Mouse (Mus musculus) neural tube, embryonic 12.5 days (tissue): ENCODE measurements around the gene Fcmr. TPM values are rescaled to one million over a fixed set of nuclear protein-coding genes. Genes with fewer than 3 reads are reported as not detected.

ENCODE experiments used
- ATAC-seq: fragments of 200-750 bp; cut with Nextera tagmentation; 2 replicates; pipeline ENCODE4 v1.8.0; 2017; ENCODE audit warnings: low read depth, mild to moderate bottlenecking, moderate TSS enrichment, moderate library complexity; ENCODE audit not compliant: low FRiP score
- H3K27ac ChIP-seq: fragments of 300-500 bp; sonication (generic); 2 replicates; pipeline ENCODE4 v1.5.1; 2016
- H3K27me3 ChIP-seq: fragments of 300-500 bp; sonication (generic); replicated peaks from 2 replicates; pipeline ENCODE4 v1.6.1; 2016; ENCODE audit warnings: mild to moderate bottlenecking
- H3K36me3 ChIP-seq: fragments of 300-500 bp; sonication (generic); 2 replicates; pipeline ENCODE4 v1.6.1; 2016; ENCODE audit warnings: mild to moderate bottlenecking
- H3K4me1 ChIP-seq: fragments of 300-500 bp; sonication (generic); 2 replicates; pipeline ENCODE4 v1.6.1; 2016
- H3K4me2 ChIP-seq: fragments of 300-500 bp; sonication (generic); replicated peaks from 2 replicates; pipeline ENCODE4 v1.6.1; 2016; ENCODE audit warnings: mild to moderate bottlenecking
- H3K4me3 ChIP-seq: fragments of 300-500 bp; sonication (generic); 2 replicates; pipeline ENCODE4 v1.5.1; 2016
- H3K9ac ChIP-seq: fragments of 300-500 bp; sonication (generic); 2 replicates; pipeline ENCODE4 v1.6.1; 2016; ENCODE audit warnings: mild to moderate bottlenecking
- H3K9me3 ChIP-seq: fragments of 300-500 bp; sonication (generic); 2 replicates; pipeline ENCODE4 v1.6.1; 2016; ENCODE audit warnings: mild to moderate bottlenecking
- WGBS: fragments of 180-500 bp; shearing (Covaris S2); methylation state at CpG from one replicate; pipeline ENCODE4 v1.1.7; 2016; 5-methylcytosine and 5-hydroxymethylcytosine counted together
- polyA plus RNA-seq: library from polyadenylated mRNA; unstranded; fragments of >200 nt; fragmentation: Nextera tagmentation; extraction: Ambion mirVana; gene quantifications from 2 replicates; pipeline ENCODE4 v1.2.1, GENCODE M21; 2016

Gene Fcmr
- polyA plus RNA-seq: not detected in 2 replicates

GRCm38 (mm10) chr1:130865541-130866221, at the start of gene Fcmr:
Fcmr (plus strand) TSS chr1:130865669.
- no peak within 1 kb of the TSS for H3K4me3 ChIP-seq
- no peaks in the 10 kb centered on the region for H3K9me3 ChIP-seq
- no peak within 1 kb of the TSS for H3K4me2 ChIP-seq
- H3K9ac ChIP-seq: no peak within 1 kb of the TSS
- no peaks in the 10 kb centered on the region for H3K36me3 ChIP-seq
- no peak within 1 kb of the TSS for H3K27ac ChIP-seq
- no peaks in the 10 kb centered on the region for H3K4me1 ChIP-seq
- WGBS: 82% methylated on average over 7 of the region's 7 CpGs
- no peaks in the 10 kb centered on the region for H3K27me3 ChIP-seq
- no peak for ATAC-seq

GRCm38 (mm10) chr1:130819737-130820136, 45.7 kb upstream of the Fcmr start:
- ATAC-seq: no peak
- WGBS: 78% methylated on average over 1 of the region's 1 CpGs
- no peak overlapping the region for H3K4me3 ChIP-seq
- no peaks in the 10 kb centered on the region for H3K9me3 ChIP-seq
- no peak overlapping the region for H3K27ac ChIP-seq
- H3K27me3 ChIP-seq: no peaks in the 10 kb centered on the region
- no peak overlapping the region for H3K4me2 ChIP-seq
- H3K9ac ChIP-seq: no peak overlapping the region
- no peaks in the 10 kb centered on the region for H3K4me1 ChIP-seq
- H3K36me3 ChIP-seq: no peaks in the 10 kb centered on the region

- Histone ChIP-seq H3K4me3 (no peak overlapping the region), H3K9me3 (no peaks in the 10 kb centered on the region), H3K9ac (no peak overlapping the region), H3K27ac (no peak overlapping the region), H3K27me3 (no peaks in the 10 kb centered on the region), H3K36me3 (no peaks in the 10 kb centered on the region), H3K4me2 (no peak overlapping the region), H3K4me1 (no peaks in the 10 kb centered on the region)
- ATAC-seq: no peak
- 92% methylated on average over 7 of the region's 7 CpGs for WGBS
Observed at GRCm38 (mm10) chr1:130820316-130821148, 44.9 kb upstream of the Fcmr start.

GRCm38 (mm10) chr1:130821149-130821471, 44.4 kb upstream of the Fcmr start:
- no peak overlapping the region for H3K9ac ChIP-seq

GRCm38 (mm10) chr1:130821911-130822625, 43.4 kb upstream of the Fcmr start:
- Histone ChIP-seq H3K27ac (no peak overlapping the region), H3K4me1 (no peaks in the 10 kb centered on the region), H3K27me3 (no peaks in the 10 kb centered on the region), H3K9ac (no peak overlapping the region), H3K9me3 (no peaks in the 10 kb centered on the region), H3K4me2 (no peak overlapping the region), H3K36me3 (no peaks in the 10 kb centered on the region), H3K4me3 (no peak overlapping the region)
- ATAC-seq: no peak
- 82% methylated on average over 9 of the region's 9 CpGs for WGBS

More at GRCm38 (mm10) chr1:130821149-130821471, 44.4 kb upstream of the Fcmr start:
- no peak overlapping the region for H3K4me3 ChIP-seq
- WGBS: 96% methylated on average over 2 of the region's 2 CpGs
- H3K27ac ChIP-seq: no peak overlapping the region
- no peaks in the 10 kb centered on the region for H3K9me3 ChIP-seq
- no peak for ATAC-seq
- no peaks in the 10 kb centered on the region for H3K27me3 ChIP-seq
- no peak overlapping the region for H3K4me2 ChIP-seq
- no peaks in the 10 kb centered on the region for H3K36me3 ChIP-seq
- H3K4me1 ChIP-seq: no peaks in the 10 kb centered on the region

GRCm38 (mm10) chr1:130826448-130826847, 39.0 kb upstream of the Fcmr start, which contains the start of gene Pigr:
Pigr (plus strand) TSS chr1:130826684.
- Histone ChIP-seq H3K4me3 (no peak within 1 kb of the TSS), H3K4me2 (no peak within 1 kb of the TSS), H3K27me3 (no peaks in the 10 kb centered on the region), H3K9me3 (no peaks in the 10 kb centered on the region), H3K4me1 (no peaks in the 10 kb centered on the region), H3K36me3 (no peaks in the 10 kb centered on the region), H3K9ac (no peak within 1 kb of the TSS), H3K27ac (no peak within 1 kb of the TSS)
- WGBS: 91% methylated on average over 5 of the region's 5 CpGs
- no peak for ATAC-seq

GRCm38 (mm10) chr1:130828656-130829055, 36.8 kb upstream of the Fcmr start:
- Histone ChIP-seq H3K27ac (no peak overlapping the region), H3K27me3 (no peaks in the 10 kb centered on the region), H3K4me2 (no peak overlapping the region), H3K9ac (no peak overlapping the region), H3K4me3 (no peak overlapping the region), H3K4me1 (no peaks in the 10 kb centered on the region), H3K36me3 (no peaks in the 10 kb centered on the region), H3K9me3 (no peaks in the 10 kb centered on the region)
- 81% methylated on average over 4 of the region's 4 CpGs for WGBS
- no peak for ATAC-seq

GRCm38 (mm10) chr1:130829906-130830830, 35.3 kb upstream of the Fcmr start:
- Histone ChIP-seq H3K4me3 (no peak overlapping the region), H3K27me3 (no peaks in the 10 kb centered on the region), H3K27ac (no peak overlapping the region), H3K9ac (no peak overlapping the region), H3K4me2 (no peak overlapping the region), H3K4me1 (no peaks in the 10 kb centered on the region), H3K9me3 (no peaks in the 10 kb centered on the region), H3K36me3 (no peaks in the 10 kb centered on the region)
- no peak for ATAC-seq
- 85% methylated on average over 8 of the region's 8 CpGs for WGBS

- Histone ChIP-seq H3K27me3 (no peaks in the 10 kb centered on the region), H3K4me3 (no peak overlapping the region), H3K9ac (no peak overlapping the region), H3K4me1 (no peaks in the 10 kb centered on the region), H3K36me3 (no peaks in the 10 kb centered on the region), H3K9me3 (no peaks in the 10 kb centered on the region), H3K27ac (no peak overlapping the region), H3K4me2 (no peak overlapping the region)
- ATAC-seq: no peak
- WGBS: 79% methylated on average over 5 of the region's 5 CpGs
Observed at GRCm38 (mm10) chr1:130832230-130833149, 33.0 kb upstream of the Fcmr start.

GRCm38 (mm10) chr1:130835161-130835936, 30.1 kb upstream of the Fcmr start:
- Histone ChIP-seq H3K27me3 (no peaks in the 10 kb centered on the region), H3K9me3 (no peaks in the 10 kb centered on the region), H3K9ac (no peak overlapping the region), H3K36me3 (no peaks in the 10 kb centered on the region), H3K4me1 (no peaks in the 10 kb centered on the region), H3K27ac (no peak overlapping the region), H3K4me2 (no peak overlapping the region), H3K4me3 (no peak overlapping the region)
- ATAC-seq: no peak
- WGBS: 92% methylated on average over 6 of the region's 6 CpGs
